Mouse (Mus musculus) embryonic fibroblast, embryonic 13.5 days (primary cell): ENCODE measurements around the gene Chrm4.

Source experiments
- CTCF ChIP-seq: IDR thresholded peaks from 2 replicates; pipeline ENCODE4 v1.5.1; 2011; ENCODE audit warnings: mild to moderate bottlenecking, control low read depth, low read length, moderate library complexity, borderline replicate concordance; ENCODE audit not compliant: insufficient read depth
- POLR2A ChIP-seq: IDR thresholded peaks from 2 replicates; pipeline ENCODE4 v1.6.1; 2011; ENCODE audit warnings: low read depth, mild to moderate bottlenecking, control low read depth, low read length, moderate library complexity

GRCm38 (mm10) chr2:91944170-91944950, 17.3 kb downstream of the Chrm4 start:
- TF ChIP-seq POLR2A (no peak), CTCF (peak; percentile 99)
